11 mouse cellular contexts compared by ENCODE assay signal in genomic region chr6:115897117-115897516, GRCm38 (mm10). TPM values are rescaled to one million over a fixed set of nuclear protein-coding genes. Genes with fewer than 3 reads are reported as not detected.
A peak's percentile ranks its signal among the peaks of the same experiment; 100 is the strongest.
DNase-seq lines count a peak whose midpoint lies in the region; ATAC-seq lines count a peak whose summit lies in the region.
"Had no signal": no experiment of that assay in that cellular context is flagged by ENCODE, and none has a peak within 500 bp of the region (broad histone marks: within the 10 kb centered on the region; RNA-seq: fewer than 3 reads in every experiment).

No protein-coding gene starts in this region.

- no peaks in the 10 kb centered on the region for H3K9me3 ChIP-seq in limb, embryonic 13.5 days
- H3K9me3 ChIP-seq in limb, embryonic 10.5 days (replicated peaks): no peaks in the 10 kb centered on the region
- H3K9me3 ChIP-seq in heart, embryonic 15.5 days (replicated peaks): no peaks in the 10 kb centered on the region
- no peaks in the 10 kb centered on the region for H3K9me3 ChIP-seq in megakaryocyte, embryonic 14.5 days
- H3K9me3 ChIP-seq in kidney, embryonic 14.5 days (ENCODE audit: control insufficient read depth, low read length): no peaks in the 10 kb centered on the region

- H3K4me2 ChIP-seq in limb, embryonic 13.5 days (replicated peaks): no peak overlapping the region
- H3K4me2 ChIP-seq in heart, embryonic 15.5 days: no peak overlapping the region
- no peak overlapping the region for H3K4me2 ChIP-seq in kidney, embryonic 14.5 days (replicated peaks; ENCODE audit: low read depth, low read length)

- peaks cover 19% of the 10 kb centered on the region for H3K4me1 ChIP-seq in limb, embryonic 13.5 days
- peaks cover 28% of the 10 kb centered on the region for H3K4me1 ChIP-seq in limb, embryonic 10.5 days
- peaks cover 24% of the 10 kb centered on the region for H3K4me1 ChIP-seq in heart, embryonic 15.5 days (replicated peaks)
- H3K4me1 ChIP-seq in megakaryocyte, embryonic 14.5 days: peaks cover 78% of the 10 kb centered on the region
- 0 out of 2 replicates have a peak, but pooled peaks cover 4% of the 10 kb centered on the region for H3K4me1 ChIP-seq in kidney, embryonic 14.5 days (ENCODE audit: control insufficient read depth, insufficient read depth, low read length)

- H3K36me3 ChIP-seq in limb, embryonic 13.5 days: peaks cover 54% of the 10 kb centered on the region
- peaks cover 44% of the 10 kb centered on the region for H3K36me3 ChIP-seq in limb, embryonic 10.5 days
- H3K36me3 ChIP-seq in heart, embryonic 15.5 days: peaks cover 3% of the 10 kb centered on the region; the same call in 1 of the 2 replicates
- H3K36me3 ChIP-seq in megakaryocyte, embryonic 14.5 days (replicated peaks; ENCODE audit: low read length): peaks cover 2% of the 10 kb centered on the region
- H3K36me3 ChIP-seq in kidney, embryonic 14.5 days (ENCODE audit: control insufficient read depth, insufficient read depth, low read length): peaks cover 24% of the 10 kb centered on the region

- no peak overlapping the region for H3K4me3 ChIP-seq in limb, embryonic 13.5 days
- no peak overlapping the region for H3K4me3 ChIP-seq in limb, embryonic 10.5 days
- no peak overlapping the region for H3K4me3 ChIP-seq in heart, embryonic 15.5 days
- peak overlapping the region; percentile 68 for H3K4me3 ChIP-seq in megakaryocyte, embryonic 14.5 days (replicated peaks)
- no peak overlapping the region for H3K4me3 ChIP-seq in kidney, embryonic 14.5 days (ENCODE audit: low read length)

- H3K9ac ChIP-seq in limb, embryonic 13.5 days: no peak overlapping the region
- no peak overlapping the region for H3K9ac ChIP-seq in heart, embryonic 15.5 days
- no peak overlapping the region for H3K9ac ChIP-seq in kidney, embryonic 14.5 days (ENCODE audit: low read depth, low read length)

- 78% methylated on average over 4 of the region's 4 CpGs for WGBS in limb, embryonic 13.5 days
- 80% methylated on average over 4 of the region's 4 CpGs for WGBS in limb, embryonic 10.5 days
- WGBS in heart, embryonic 15.5 days: 44% methylated on average over 4 of the region's 4 CpGs
- WGBS in kidney, embryonic 14.5 days: 83% methylated on average over 4 of the region's 4 CpGs

- 0 out of 2 replicates have a peak overlapping the region, but pooled peaks have one; percentile 28 for H3K27ac ChIP-seq in limb, embryonic 13.5 days
- no peak overlapping the region for H3K27ac ChIP-seq in limb, embryonic 10.5 days
- peak overlapping the region; percentile 53 for H3K27ac ChIP-seq in heart, embryonic 15.5 days
- no peak overlapping the region for H3K27ac ChIP-seq in kidney, embryonic 14.5 days (ENCODE audit: low read depth, low read length)

- no peak for ATAC-seq in limb, embryonic 13.5 days (ENCODE audit: low FRiP score, low read depth)
- ATAC-seq in heart, embryonic 15.5 days (replicated peaks; ENCODE audit: insufficient number of reproducible peaks, insufficient read depth, low FRiP score, low read depth): no peak
- ATAC-seq in kidney, embryonic 14.5 days (ENCODE audit: low FRiP score, low TSS enrichment): no peak

- no peak for DNase-seq in limb, embryonic 10.5 days (ENCODE audit: low spot score)
- DNase-seq in brain, adult 2 months (ENCODE audit: low read depth, low spot score): peak; percentile 42
- DNase-seq in thymus, postnatal 10 days (ENCODE audit: low spot score in 2 of 2): no peak
- DNase-seq: kidney, postnatal 10 days; spleen, adult 18-20 months had no signal

- H3K27me3 ChIP-seq in limb, embryonic 13.5 days: no peaks in the 10 kb centered on the region
- no peaks in the 10 kb centered on the region for H3K27me3 ChIP-seq in limb, embryonic 10.5 days (ENCODE audit: low read depth, poor library complexity, severe bottlenecking)
- no peaks in the 10 kb centered on the region for H3K27me3 ChIP-seq in heart, embryonic 15.5 days
- peaks cover 17% of the 10 kb centered on the region for H3K27me3 ChIP-seq in megakaryocyte, embryonic 14.5 days (replicated peaks)
- no peaks in the 10 kb centered on the region for H3K27me3 ChIP-seq in kidney, embryonic 14.5 days (ENCODE audit: control insufficient read depth, insufficient read depth, low read length)

RNA-seq across cellular contexts. Expression of gene Rho, which starts 34.4 kb away (rescaled TPM):
- polyA plus RNA-seq in limb, embryonic 13.5 days (2015; fragmentation: Nextera tagmentation; extraction: Ambion mirVana): 0.20 and 0.42 TPM in 2 replicates
- 0.24 and 0.31 TPM in 2 replicates for polyA plus RNA-seq in limb, embryonic 10.5 days (2016; fragmentation: Nextera tagmentation; extraction: Ambion mirVana)
- polyA plus RNA-seq in heart, embryonic 15.5 days (2015; fragmentation: Nextera tagmentation; extraction: Ambion mirVana): not detected in 2 replicates
- not detected in 2 replicates for polyA plus RNA-seq in megakaryocyte, embryonic 14.5 days (2012; ENCODE audit: insufficient read depth, low replicate concordance)
- polyA plus RNA-seq in kidney, embryonic 14.5 days (2014; fragmentation: Nextera tagmentation; extraction: Ambion mirVana): 0.06 TPM in 1 of 2 replicates, not detected in the other
- polyA plus RNA-seq: neural tube, embryonic 11.5 days had no signal

RNA-seq across cellular contexts. Expression of gene Ift122, which starts 43.8 kb away (rescaled TPM):
- polyA plus RNA-seq in limb, embryonic 13.5 days (2015; fragmentation: Nextera tagmentation; extraction: Ambion mirVana): 25.8 and 27.9 TPM in 2 replicates
- 28.0 and 34.2 TPM in 2 replicates for polyA plus RNA-seq in limb, embryonic 10.5 days (2016; fragmentation: Nextera tagmentation; extraction: Ambion mirVana)
- 18.4 and 24.2 TPM in 2 replicates for polyA plus RNA-seq in heart, embryonic 15.5 days (2015; fragmentation: Nextera tagmentation; extraction: Ambion mirVana)
- polyA plus RNA-seq in megakaryocyte, embryonic 14.5 days (2012; ENCODE audit: insufficient read depth, low replicate concordance): 1.1 TPM in 1 of 2 replicates, not detected in the other
- polyA plus RNA-seq in kidney, embryonic 14.5 days (2014; fragmentation: Nextera tagmentation; extraction: Ambion mirVana): 19.0 and 33.3 TPM in 2 replicates

RNA-seq across cellular contexts. Expression of gene Mbd4, which starts 43.9 kb away (rescaled TPM):
- polyA plus RNA-seq in limb, embryonic 13.5 days (2015; fragmentation: Nextera tagmentation; extraction: Ambion mirVana): 23.6 and 27.7 TPM in 2 replicates
- polyA plus RNA-seq in limb, embryonic 10.5 days (2016; fragmentation: Nextera tagmentation; extraction: Ambion mirVana): 35.3 and 37.8 TPM in 2 replicates
- polyA plus RNA-seq in heart, embryonic 15.5 days (2015; fragmentation: Nextera tagmentation; extraction: Ambion mirVana): 9.2 and 11.3 TPM in 2 replicates
- 0.40 TPM in 1 of 2 replicates, not detected in the other for polyA plus RNA-seq in megakaryocyte, embryonic 14.5 days (2012; ENCODE audit: insufficient read depth, low replicate concordance)
- 14.3 and 20.9 TPM in 2 replicates for polyA plus RNA-seq in kidney, embryonic 14.5 days (2014; fragmentation: Nextera tagmentation; extraction: Ambion mirVana)

RNA-seq across cellular contexts. Expression of gene H1foo, which starts 47.6 kb away (rescaled TPM):
- not detected in 2 replicates for polyA plus RNA-seq in limb, embryonic 13.5 days (2015; fragmentation: Nextera tagmentation; extraction: Ambion mirVana)
- not detected in 2 replicates for polyA plus RNA-seq in limb, embryonic 10.5 days (2016; fragmentation: Nextera tagmentation; extraction: Ambion mirVana)
- polyA plus RNA-seq in heart, embryonic 15.5 days (2015; fragmentation: Nextera tagmentation; extraction: Ambion mirVana): not detected in 2 replicates
- not detected in 2 replicates for polyA plus RNA-seq in megakaryocyte, embryonic 14.5 days (2012; ENCODE audit: insufficient read depth, low replicate concordance)
- not detected in 2 replicates for polyA plus RNA-seq in kidney, embryonic 14.5 days (2014; fragmentation: Nextera tagmentation; extraction: Ambion mirVana)
- polyA plus RNA-seq: limb, embryonic 14.5 days; neural tube, embryonic 11.5 days had no signal

RNA-seq across cellular contexts. Expression of gene Efcab12, which starts 58.9 kb away (rescaled TPM):
- polyA plus RNA-seq in limb, embryonic 13.5 days (2015; fragmentation: Nextera tagmentation; extraction: Ambion mirVana): 0.41 and 0.54 TPM in 2 replicates
- polyA plus RNA-seq in limb, embryonic 10.5 days (2016; fragmentation: Nextera tagmentation; extraction: Ambion mirVana): 0.49 and 0.66 TPM in 2 replicates
- 0.29 and 0.53 TPM in 2 replicates for polyA plus RNA-seq in heart, embryonic 15.5 days (2015; fragmentation: Nextera tagmentation; extraction: Ambion mirVana)
- not detected in 2 replicates for polyA plus RNA-seq in megakaryocyte, embryonic 14.5 days (2012; ENCODE audit: insufficient read depth, low replicate concordance)
- polyA plus RNA-seq in kidney, embryonic 14.5 days (2014; fragmentation: Nextera tagmentation; extraction: Ambion mirVana): 1.3 and 2.1 TPM in 2 replicates

Comparison
In these comparisons a context has a peak if more than half of its experiments do, and no peak if none do; other contexts are left out.
1. H3K27ac ChIP-seq: peak in limb, embryonic 13.5 days (single experiment) and heart, embryonic 15.5 days (single experiment); none in limb, embryonic 10.5 days (single experiment) and kidney, embryonic 14.5 days (single experiment).